Mouse (Mus musculus) pancreas, adult 10 weeks (tissue): ENCODE measurements around the gene Nupl1. TPM values are rescaled to one million over a fixed set of nuclear protein-coding genes. Genes with fewer than 3 reads are reported as not detected.

Experiments
- polyA plus RNA-seq: library from polyadenylated mRNA; stranded (reverse); fragments of 350-450 nt; fragmentation: Illumina TruSeq; extraction: RNeasy Lipid Tissue Mini Kit (QIAGEN cat#74804); gene quantifications from one replicate; pipeline ENCODE4 v1.2.3, GENCODE M21; 2015; ENCODE audit warnings: low read depth, low replicate concordance; ENCODE audit not compliant: insufficient read depth

The Nupl1 gene
- polyA plus RNA-seq: not detected

GRCm38 (mm10) chr14:60251281-60252003, at the start of gene Nupl1, which contains the start of gene Gm49336:
Gene Nupl1 (minus strand): TSS chr14:60251431.
Gene Gm49336 (minus strand): TSS chr14:60251507.

DNA sequence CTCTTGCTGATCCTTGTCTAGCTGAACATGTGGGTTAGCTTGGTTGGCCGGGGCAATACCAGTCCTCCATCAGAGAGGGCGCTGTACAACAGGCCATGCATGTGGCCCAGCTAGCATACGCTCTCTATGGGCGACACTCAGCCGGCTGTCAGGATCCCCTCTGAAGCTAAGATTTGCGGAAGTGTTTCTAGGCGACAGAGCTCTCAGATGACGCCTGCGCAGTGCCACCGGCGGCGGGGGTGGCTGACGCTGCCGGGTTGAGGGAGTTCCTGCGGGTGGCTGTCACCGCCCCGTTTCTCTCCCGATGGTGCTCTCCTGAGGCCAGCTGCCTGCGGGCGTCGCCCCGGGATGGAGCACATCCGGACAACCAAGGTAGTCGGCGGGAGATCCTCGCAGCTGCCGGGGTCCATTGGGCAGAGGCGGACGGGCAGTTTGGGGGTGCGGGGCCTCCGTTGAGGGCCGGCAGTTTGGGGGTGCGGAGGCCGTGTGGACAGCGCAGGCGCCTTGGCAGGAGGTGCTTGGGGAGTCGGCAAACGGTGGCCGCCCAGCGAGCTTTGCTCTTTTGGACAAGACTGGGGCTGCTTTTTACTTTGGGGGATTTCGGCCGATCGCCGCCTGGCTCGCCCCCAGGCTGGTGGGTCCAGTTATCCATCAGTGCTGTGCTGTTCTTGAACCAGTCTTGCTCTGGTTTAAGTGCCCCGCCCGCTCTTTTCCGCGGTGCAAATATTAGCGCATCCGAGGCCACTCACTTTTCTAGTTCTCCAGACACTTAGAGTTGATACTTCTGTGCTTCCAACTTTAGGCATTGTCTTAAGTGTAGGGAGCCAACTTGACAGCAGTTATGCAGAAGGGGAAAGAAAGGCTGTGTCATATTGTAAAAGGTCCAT, 14.0 kb upstream of the Nupl1 start, which contains the start of gene Mtmr6:
Gene Mtmr6 (plus strand): TSS at position 239 of the 887 bp plus-strand sequence.

GRCm38 (mm10) chr14:60196884-60197283, 54.3 kb downstream of the Nupl1 start, which contains the start of gene Atp8a2:
Gene Atp8a2 (minus strand): TSS chr14:60197179.

Other genes starting within 250 kb of the Nupl1 start
- gene Atp8a2, start 54.3 kb downstream of the Nupl1 start, polyA plus RNA-seq: 0.50 TPM
- 5.5 TPM for gene Gm49336, start 76 bp upstream of the Nupl1 start, polyA plus RNA-seq
- 10.3 TPM for gene Mtmr6, start 13.8 kb upstream of the Nupl1 start, polyA plus RNA-seq
- 0.17 TPM for gene Amer2, start 121.8 kb upstream of the Nupl1 start, polyA plus RNA-seq